Mouse (Mus musculus) hindbrain, embryonic 12.5 days (tissue): ENCODE data around the gene Fam172a. TPM values are rescaled to one million over a fixed set of nuclear protein-coding genes. Genes with fewer than 3 reads are reported as not detected.

ENCODE experiments used
- ATAC-seq: fragments of 200-750 bp; cut with Nextera tagmentation; 2 replicates; pipeline ENCODE4 v1.8.0; 2017; ENCODE audit warnings: moderate TSS enrichment; ENCODE audit not compliant: low FRiP score
- H3K27ac ChIP-seq: fragments of 300-500 bp; sonication (generic); 2 replicates; pipeline ENCODE4 v1.5.1; 2016; ENCODE audit warnings: mild to moderate bottlenecking
- H3K27me3 ChIP-seq: fragments of 300-500 bp; sonication (generic); 2 replicates; pipeline ENCODE4 v1.6.1; 2016; ENCODE audit warnings: mild to moderate bottlenecking
- H3K36me3 ChIP-seq: fragments of 300-500 bp; sonication (generic); 2 replicates; pipeline ENCODE4 v1.6.1; 2016; ENCODE audit warnings: mild to moderate bottlenecking
- H3K4me1 ChIP-seq: fragments of 300-500 bp; sonication (generic); 2 replicates; pipeline ENCODE4 v1.6.1; 2016
- H3K4me2 ChIP-seq: fragments of 300-500 bp; sonication (generic); replicated peaks from 2 replicates; pipeline ENCODE4 v1.6.1; 2016; ENCODE audit warnings: mild to moderate bottlenecking
- H3K4me3 ChIP-seq: fragments of 300-500 bp; sonication (generic); 2 replicates; pipeline ENCODE4 v1.5.1; 2016; ENCODE audit warnings: mild to moderate bottlenecking
- H3K9ac ChIP-seq: fragments of 300-500 bp; sonication (generic); 2 replicates; pipeline ENCODE4 v1.6.1; 2016; ENCODE audit warnings: mild to moderate bottlenecking, moderate library complexity
- H3K9me3 ChIP-seq: fragments of 300-500 bp; sonication (generic); replicated peaks from 2 replicates; pipeline ENCODE4 v1.6.1; 2016; ENCODE audit warnings: mild to moderate bottlenecking
- WGBS: fragments of 180-500 bp; shearing (Covaris S2); methylation state at CpG from one replicate; pipeline ENCODE4 v1.1.7; 2016; 5-methylcytosine and 5-hydroxymethylcytosine counted together
- polyA plus RNA-seq: library from polyadenylated mRNA; unstranded; fragments of >200 nt; fragmentation: Nextera tagmentation; extraction: Ambion mirVana; gene quantifications from 2 replicates; pipeline ENCODE4 v1.2.1, GENCODE M21; 2016

The Fam172a gene
- polyA plus RNA-seq, 1 experiment from 2014 or later, result 42.4 TPM

DNA sequence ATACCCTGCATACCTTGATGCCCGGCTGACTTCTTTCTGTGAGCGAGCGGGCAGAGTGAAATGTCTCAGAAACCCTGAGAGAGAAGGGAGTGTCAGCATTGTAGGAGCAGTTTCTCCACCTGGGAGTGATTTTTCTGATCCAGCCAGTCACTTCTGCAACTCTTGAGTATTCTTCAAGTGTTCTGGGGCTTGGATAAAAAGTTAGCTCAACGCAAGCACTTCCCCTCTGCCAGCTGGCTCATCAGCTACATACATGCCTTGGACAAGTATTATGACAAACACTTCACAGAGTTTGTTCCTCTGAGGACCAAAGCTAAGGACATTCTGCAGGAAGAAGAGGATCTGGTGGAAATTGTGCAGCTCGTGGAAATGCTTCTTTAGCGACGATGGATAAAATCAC lies 420.2 kb downstream of the Fam172a start:
- Histone ChIP-seq H3K27ac (no peak overlapping the region), H3K9me3 (no peaks in the 10 kb centered on the region), H3K4me3 (no peak overlapping the region), H3K27me3 (no peaks in the 10 kb centered on the region), H3K4me1 (no peaks in the 10 kb centered on the region), H3K9ac (no peak overlapping the region), H3K36me3 (no peaks in the 10 kb centered on the region), H3K4me2 (no peak overlapping the region)
- WGBS, result 95% methylated on average over 7 of the region's 7 CpGs
- no peak for ATAC-seq

DNA sequence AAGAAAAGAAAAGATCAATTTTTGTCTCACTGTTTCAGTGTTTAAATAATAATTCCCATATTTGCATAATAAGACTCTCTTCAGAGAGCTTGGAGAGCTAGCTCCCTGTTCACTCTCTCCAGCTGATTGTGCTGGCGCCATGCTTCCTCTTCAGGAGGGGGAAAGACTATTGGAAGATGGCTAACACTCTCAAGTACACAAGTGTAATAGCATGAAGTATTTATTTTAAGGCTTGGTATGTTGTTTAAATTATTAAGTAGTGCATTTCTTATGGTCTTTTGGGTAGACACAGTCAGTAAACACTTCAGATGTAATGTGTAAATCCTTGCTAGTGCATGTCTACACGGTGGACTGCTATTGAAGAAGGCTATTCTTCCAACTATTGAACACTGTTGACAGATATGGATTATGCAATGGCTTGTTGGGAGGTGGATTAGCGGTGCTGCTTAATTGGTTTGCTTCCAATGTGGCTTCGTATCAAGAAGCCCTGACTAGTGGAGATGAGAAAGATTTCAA lies 422.1 kb downstream of the Fam172a start:
- no peak overlapping the region for H3K4me3 ChIP-seq
- H3K27ac ChIP-seq, result no peak overlapping the region
- no peaks in the 10 kb centered on the region for H3K4me1 ChIP-seq
- H3K4me2 ChIP-seq, result no peak overlapping the region
- no peak for ATAC-seq
- H3K9me3 ChIP-seq, result no peaks in the 10 kb centered on the region
- H3K36me3 ChIP-seq, result no peaks in the 10 kb centered on the region
- 88% methylated on average over 4 of the region's 4 CpGs for WGBS
- H3K27me3 ChIP-seq, result no peaks in the 10 kb centered on the region
- H3K9ac ChIP-seq, result no peak overlapping the region

DNA sequence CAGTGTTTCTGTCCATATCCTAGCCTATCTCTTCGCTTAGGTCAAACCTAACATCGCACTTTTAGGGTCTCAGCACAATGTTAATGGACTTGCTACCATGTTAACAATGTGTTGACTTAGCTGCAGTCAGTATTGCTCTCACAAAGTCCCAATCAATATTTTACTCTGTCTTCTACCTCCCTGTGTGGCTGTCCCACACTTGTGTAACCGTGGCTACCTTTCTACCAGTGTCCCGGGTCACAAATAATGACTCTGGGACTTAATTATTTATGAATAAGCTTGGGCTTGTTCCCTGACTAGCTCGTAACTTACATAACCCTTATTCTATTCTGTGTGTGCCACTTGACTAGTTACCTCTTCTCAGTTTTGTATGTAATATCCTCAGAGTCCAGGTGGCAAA lies 455.6 kb downstream of the Fam172a start:
- no peaks in the 10 kb centered on the region for H3K36me3 ChIP-seq
- WGBS, result 79% methylated on average over 5 of the region's 5 CpGs
- H3K4me1 ChIP-seq, result peaks cover 5% of the 10 kb centered on the region
- ATAC-seq, result no peak
- H3K27ac ChIP-seq, result no peak overlapping the region
- H3K27me3 ChIP-seq, result no peaks in the 10 kb centered on the region
- no peak overlapping the region for H3K9ac ChIP-seq
- H3K4me2 ChIP-seq, result no peak overlapping the region
- H3K4me3 ChIP-seq, result no peak overlapping the region
- no peaks in the 10 kb centered on the region for H3K9me3 ChIP-seq

DNA sequence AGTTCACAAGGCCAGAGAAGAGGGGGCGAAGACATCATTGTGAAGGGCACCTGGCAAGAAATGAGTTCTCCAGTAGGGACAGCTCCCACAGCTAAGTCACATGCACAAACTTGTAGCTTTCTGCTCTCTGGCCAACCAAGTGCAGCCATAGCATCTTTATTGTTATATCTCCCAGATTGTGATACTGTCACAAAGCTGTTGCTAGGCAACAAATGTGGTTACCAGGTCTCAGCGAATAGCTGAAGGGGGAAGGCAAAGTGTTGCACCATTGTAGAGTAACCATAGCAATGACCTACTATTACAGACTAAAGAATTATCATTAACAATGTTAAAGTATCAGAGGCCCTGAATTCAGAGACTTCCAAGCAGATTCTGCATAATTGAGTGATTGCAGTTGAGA lies 460.3 kb downstream of the Fam172a start:
- Histone ChIP-seq H3K4me1 (peaks cover 10% of the 10 kb centered on the region), H3K4me2 (no peak overlapping the region), H3K27ac (no peak overlapping the region), H3K4me3 (no peak overlapping the region), H3K9me3 (no peaks in the 10 kb centered on the region), H3K27me3 (peaks cover 10% of the 10 kb centered on the region; the same call in 1 of the 2 replicates), H3K9ac (no peak overlapping the region), H3K36me3 (no peaks in the 10 kb centered on the region)
- ATAC-seq, result peak; percentile 71
- 22% methylated on average over 2 of the region's 2 CpGs for WGBS

DNA sequence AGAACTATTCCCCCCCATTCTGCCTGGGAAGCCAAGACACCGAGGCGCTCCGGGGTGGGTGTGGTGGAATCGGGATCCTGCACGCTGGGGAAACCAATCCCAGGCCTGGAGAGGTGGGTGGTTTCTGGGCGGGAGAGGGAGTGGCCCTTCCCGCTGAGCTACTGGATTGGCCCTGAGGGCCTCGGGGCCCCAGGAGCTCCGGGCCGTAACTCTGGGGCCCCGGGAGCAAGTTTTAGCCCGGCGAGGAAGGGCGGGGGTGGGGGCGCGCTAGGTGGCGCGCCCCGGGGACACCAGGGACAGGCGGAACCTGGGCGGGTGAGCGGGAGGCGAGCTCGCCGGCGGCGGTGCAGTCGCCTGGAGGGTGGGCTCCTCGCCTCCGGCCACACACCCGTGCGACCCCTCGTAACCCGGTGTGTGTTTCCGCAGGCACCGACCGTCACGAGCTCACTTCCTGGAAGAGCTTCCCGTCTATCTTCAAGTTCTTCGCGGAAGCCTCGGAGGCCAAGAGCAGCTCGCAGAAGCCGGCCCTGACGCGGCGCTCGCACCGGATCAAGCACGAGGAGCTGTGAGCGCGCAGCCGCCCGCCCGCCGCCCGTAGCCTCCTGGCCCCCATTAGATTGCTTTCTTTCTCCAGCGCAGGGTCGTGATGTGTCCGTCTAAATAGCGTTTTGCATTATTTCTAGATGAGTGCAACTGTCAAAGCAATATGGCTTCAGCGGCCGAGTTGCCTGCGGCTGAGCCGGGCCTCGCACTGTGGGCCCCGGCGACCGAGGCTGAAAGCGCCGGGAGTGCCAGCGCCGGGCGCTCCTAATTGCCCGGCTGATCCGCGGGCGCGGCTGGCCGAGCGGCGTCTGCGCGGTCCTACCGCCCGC lies 461.5 kb downstream of the Fam172a start:
- peak; percentile 91 for ATAC-seq
- Histone ChIP-seq H3K27ac (peak overlapping the region; percentile 96), H3K27me3 (peaks cover 10% of the 10 kb centered on the region; the same call in 1 of the 2 replicates), H3K9ac (peak overlapping the region; percentile 82), H3K4me3 (peak overlapping the region; percentile 70), H3K36me3 (no peaks in the 10 kb centered on the region), H3K9me3 (no peaks in the 10 kb centered on the region), H3K4me2 (peak overlapping the region; percentile 85), H3K4me1 (peaks cover 10% of the 10 kb centered on the region)
- WGBS, result under 1% methylated on average over 86 of the region's 86 CpGs

DNA sequence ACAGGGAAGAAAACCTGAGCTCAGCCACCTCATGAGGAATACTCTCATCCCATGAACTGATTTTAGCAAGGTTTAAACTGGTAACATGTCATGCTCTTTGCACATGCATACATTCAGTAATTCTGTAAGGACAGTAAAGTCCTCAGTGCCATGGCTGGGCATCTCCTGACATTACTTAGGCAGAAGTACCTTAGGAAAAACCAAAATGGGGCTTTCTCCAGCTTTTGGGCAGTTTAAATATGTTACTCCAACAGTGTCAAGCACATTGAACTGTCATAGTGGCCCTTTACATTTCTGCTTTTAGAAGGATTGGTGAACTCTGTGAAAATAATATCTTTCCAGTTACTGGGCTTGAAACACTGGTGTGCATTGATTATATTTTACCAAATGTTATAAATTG lies 463.1 kb downstream of the Fam172a start:
- H3K27me3 ChIP-seq, result peaks cover 10% of the 10 kb centered on the region; the same call in 1 of the 2 replicates
- peak overlapping the region; percentile 85 for H3K4me2 ChIP-seq
- H3K27ac ChIP-seq, result no peak overlapping the region
- H3K4me3 ChIP-seq, result no peak overlapping the region
- ATAC-seq, result no peak
- H3K36me3 ChIP-seq, result no peaks in the 10 kb centered on the region
- peaks cover 10% of the 10 kb centered on the region for H3K4me1 ChIP-seq
- H3K9me3 ChIP-seq, result no peaks in the 10 kb centered on the region
- no peak overlapping the region for H3K9ac ChIP-seq

DNA sequence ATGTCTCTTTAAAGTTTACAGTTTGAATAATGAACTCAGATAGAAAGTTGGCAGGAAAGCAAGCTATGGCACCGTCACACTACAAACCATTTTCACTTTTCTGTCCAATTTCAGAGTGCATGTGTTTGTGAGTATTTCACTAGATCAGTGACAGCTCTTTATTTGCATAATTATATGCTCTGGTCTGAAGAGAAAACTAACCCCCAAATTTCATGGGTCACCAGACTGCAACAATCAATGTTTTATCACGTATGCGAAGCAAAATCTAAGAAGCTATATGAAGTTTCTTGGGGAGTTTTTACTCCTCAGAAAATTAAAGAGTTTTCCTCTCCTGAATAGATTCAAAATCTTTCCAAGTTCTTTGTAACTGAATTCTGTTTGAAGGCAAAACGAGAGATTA lies 466.3 kb downstream of the Fam172a start:
- H3K4me2 ChIP-seq, result no peak overlapping the region
- no peak overlapping the region for H3K4me3 ChIP-seq
- peaks cover 26% of the 10 kb centered on the region for H3K27me3 ChIP-seq
- peaks cover 14% of the 10 kb centered on the region for H3K4me1 ChIP-seq
- 20% methylated on average over 4 of the region's 4 CpGs for WGBS
- ATAC-seq, result no peak
- H3K9ac ChIP-seq, result no peak overlapping the region
- H3K9me3 ChIP-seq, result no peaks in the 10 kb centered on the region
- no peaks in the 10 kb centered on the region for H3K36me3 ChIP-seq
- peak overlapping the region; percentile 3; the same call in 1 of the 2 replicates for H3K27ac ChIP-seq

DNA sequence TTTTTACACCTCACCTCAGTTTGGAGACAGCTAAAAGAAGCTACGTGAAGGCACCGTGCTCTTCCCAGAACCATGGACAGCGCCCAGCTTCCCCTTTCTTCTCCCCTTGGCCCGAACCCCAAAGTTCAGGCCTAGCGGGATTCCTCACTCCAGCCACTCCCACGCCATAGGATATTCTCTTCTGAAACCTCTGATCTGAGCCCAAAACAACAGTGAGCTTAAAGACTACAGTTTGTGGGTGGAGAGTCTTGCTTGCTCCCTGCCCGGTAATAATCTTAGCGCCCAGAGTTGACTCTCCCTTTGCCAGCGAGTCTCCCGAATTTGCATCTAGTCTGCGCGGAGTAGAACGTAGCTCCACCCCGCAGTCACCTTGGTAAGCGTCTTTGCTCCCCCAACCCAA lies 469.5 kb downstream of the Fam172a start:
- Histone ChIP-seq H3K4me1 (peaks cover 12% of the 10 kb centered on the region; the same call in 1 of the 2 replicates), H3K4me3 (peak overlapping the region; percentile 24)
- 1% methylated on average over 15 of the region's 15 CpGs for WGBS

DNA sequence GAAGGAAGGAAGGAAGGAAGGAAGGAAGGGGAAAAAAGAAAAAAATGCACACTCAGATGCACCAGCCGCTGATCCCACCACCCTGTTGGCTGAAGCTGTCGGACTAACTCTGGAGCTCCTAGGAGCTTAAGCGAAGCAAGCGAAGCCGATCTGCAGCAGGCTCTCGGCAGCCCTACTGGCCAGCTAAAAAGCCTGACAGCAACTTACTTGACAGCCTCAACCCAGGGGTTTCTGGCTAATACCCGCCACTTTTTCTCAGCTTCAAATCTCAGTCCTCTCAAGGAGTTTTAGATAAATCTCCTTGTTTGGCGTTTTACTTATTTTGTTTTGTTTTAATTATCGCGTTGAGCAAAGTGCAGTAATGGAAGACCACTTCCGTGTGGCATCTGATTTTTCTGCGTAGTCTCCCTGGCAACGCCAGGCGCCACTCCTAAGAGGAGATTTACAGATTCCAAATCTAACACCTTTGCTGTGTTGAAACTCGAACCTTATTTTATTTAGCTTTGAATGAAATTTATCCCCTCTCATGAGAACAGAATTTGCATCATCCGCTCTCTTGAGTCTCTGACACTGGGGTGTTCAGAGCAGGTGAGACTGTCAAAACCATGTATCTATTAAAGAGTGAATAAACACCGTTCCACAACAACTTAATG lies 470.3 kb downstream of the Fam172a start:
- Histone ChIP-seq H3K4me3 (peak overlapping the region; percentile 24), H3K36me3 (no peaks in the 10 kb centered on the region), H3K27ac (no peak overlapping the region), H3K9me3 (no peaks in the 10 kb centered on the region), H3K4me2 (peak overlapping the region; percentile 49), H3K4me1 (peaks cover 12% of the 10 kb centered on the region; the same call in 1 of the 2 replicates), H3K9ac (0 out of 2 replicates have a peak overlapping the region, but pooled peaks have one; percentile 0), H3K27me3 (peaks cover 25% of the 10 kb centered on the region)
- ATAC-seq, result 0 out of 2 replicates have a peak, but pooled peaks have one; percentile 64
- WGBS, result 1% methylated on average over 17 of the region's 17 CpGs

More for the DNA sequence above, 469.5 kb downstream of the Fam172a start:
- Histone ChIP-seq H3K4me2 (peak overlapping the region; percentile 49), H3K9me3 (no peaks in the 10 kb centered on the region), H3K36me3 (no peaks in the 10 kb centered on the region), H3K27ac (0 out of 2 replicates have a peak overlapping the region, but pooled peaks have one; percentile 32), H3K9ac (peak overlapping the region; percentile 44; the same call in 1 of the 2 replicates), H3K27me3 (peaks cover 25% of the 10 kb centered on the region)
- 0 out of 2 replicates have a peak, but pooled peaks have one; percentile 33 for ATAC-seq

DNA sequence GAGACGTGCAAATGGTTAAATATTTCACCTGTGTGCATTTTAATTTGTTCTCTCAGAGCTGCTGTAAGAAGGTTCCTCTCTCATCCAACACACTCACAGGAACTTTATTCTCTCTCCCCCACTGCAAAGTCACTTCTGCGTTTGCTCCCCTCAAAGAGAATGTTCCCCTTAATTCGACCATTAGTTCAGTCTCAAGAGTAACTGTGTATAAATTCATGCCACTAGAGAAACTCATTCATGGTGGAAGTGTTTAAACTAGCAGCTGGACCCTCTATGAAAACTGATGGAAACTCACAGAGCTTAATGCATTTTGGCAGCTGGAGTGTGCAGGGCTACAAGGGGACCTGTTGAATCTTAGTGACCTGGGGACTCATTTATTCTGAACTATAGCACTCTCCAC lies 471.0 kb downstream of the Fam172a start:
- 5% methylated on average over 3 of the region's 3 CpGs for WGBS
- Histone ChIP-seq H3K4me3 (no peak overlapping the region), H3K27me3 (peaks cover 25% of the 10 kb centered on the region), H3K4me2 (peak overlapping the region; percentile 49), H3K36me3 (no peaks in the 10 kb centered on the region), H3K4me1 (peaks cover 12% of the 10 kb centered on the region; the same call in 1 of the 2 replicates), H3K9me3 (no peaks in the 10 kb centered on the region), H3K27ac (no peak overlapping the region), H3K9ac (no peak overlapping the region; the same call in 1 of the 2 replicates)
- no peak for ATAC-seq

DNA sequence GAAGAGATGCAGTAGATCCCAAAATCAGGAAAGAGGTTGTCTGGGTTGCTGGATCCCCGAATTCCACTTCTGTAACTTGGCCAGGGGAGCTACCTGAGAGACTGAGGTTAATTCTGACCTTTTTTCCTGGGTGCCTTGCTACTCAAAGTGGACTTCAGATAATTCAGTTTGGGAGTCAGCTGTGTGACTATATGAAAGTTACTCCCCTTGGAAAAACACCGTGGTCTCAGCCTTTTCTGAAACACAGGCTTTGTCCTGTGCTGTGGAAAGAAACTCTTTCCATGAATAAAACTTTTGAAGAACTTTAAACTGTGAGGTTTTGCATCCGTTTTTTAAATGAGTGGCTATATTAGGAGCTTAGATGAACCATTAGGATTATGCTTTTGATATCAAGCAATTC lies 472.4 kb downstream of the Fam172a start:
- peaks cover 14% of the 10 kb centered on the region for H3K4me1 ChIP-seq
- no peak overlapping the region for H3K27ac ChIP-seq
- ATAC-seq, result no peak
- H3K4me3 ChIP-seq, result no peak overlapping the region
- no peaks in the 10 kb centered on the region for H3K9me3 ChIP-seq
- H3K36me3 ChIP-seq, result no peaks in the 10 kb centered on the region
- 13% methylated on average over 3 of the region's 3 CpGs for WGBS
- no peak overlapping the region; the same call in 1 of the 2 replicates for H3K4me2 ChIP-seq
- H3K27me3 ChIP-seq, result peaks cover 25% of the 10 kb centered on the region
- H3K9ac ChIP-seq, result no peak overlapping the region

DNA sequence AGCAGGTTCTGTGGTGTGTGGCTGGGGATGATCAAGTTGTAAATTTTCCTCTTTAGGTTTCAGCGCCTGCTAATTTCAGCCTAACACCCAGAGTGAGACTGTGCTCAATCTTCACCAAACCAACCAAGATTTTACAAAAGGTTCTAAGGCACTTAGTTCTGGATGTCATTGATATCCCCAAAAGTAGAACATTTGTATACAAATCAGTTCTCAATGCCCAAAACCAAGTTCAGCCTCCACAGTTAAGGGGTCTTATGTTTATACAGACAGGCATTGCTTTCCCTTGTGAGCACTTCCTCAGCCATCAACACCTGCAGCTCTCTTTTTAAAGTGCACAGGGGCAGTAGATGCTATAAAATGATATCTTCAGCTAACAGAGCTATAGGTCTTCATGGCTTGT lies 473.1 kb downstream of the Fam172a start:
- WGBS, result 40% methylated on average over 1 of the region's 1 CpGs
- 0 out of 2 replicates have a peak overlapping the region, but pooled peaks have one; percentile 7 for H3K4me2 ChIP-seq
- H3K27me3 ChIP-seq, result peaks cover 25% of the 10 kb centered on the region
- H3K4me3 ChIP-seq, result no peak overlapping the region
- no peaks in the 10 kb centered on the region for H3K9me3 ChIP-seq
- ATAC-seq, result no peak
- H3K9ac ChIP-seq, result no peak overlapping the region
- H3K27ac ChIP-seq, result no peak overlapping the region
- H3K4me1 ChIP-seq, result peaks cover 21% of the 10 kb centered on the region
- H3K36me3 ChIP-seq, result no peaks in the 10 kb centered on the region
